Mouse (Mus musculus) CH12.LX (cell line): Measurements from ENCODE around the gene 1700037H04Rik. TPM values are rescaled to one million over a fixed set of nuclear protein-coding genes. Genes with fewer than 3 reads are reported as not detected.

Experiments used
- DNase-seq: peaks from one replicate; pipeline ENCODE4 v3.0.0-alpha.2; 2013; ENCODE audit errors: extremely low read depth
- H3K27ac ChIP-seq: 2 replicates; pipeline ENCODE4 v1.5.1; 2012; ENCODE audit warnings: low read depth, mild to moderate bottlenecking, control low read depth, moderate library complexity; ENCODE audit not compliant: insufficient read depth
- H3K27me3 ChIP-seq: replicated peaks from 2 replicates; pipeline ENCODE3; 2012; ENCODE audit warnings: inconsistent platforms
- H3K36me3 ChIP-seq, 2 experiments: replicated peaks in 1 of 2; 2 replicates each; pipeline versions ENCODE3 to v1.6.1; 2012; ENCODE audit warnings: inconsistent platforms in 1 of 2, low read length in 1 of 2, mild to moderate bottlenecking in 1 of 2, mixed read lengths in 1 of 2, moderate library complexity in 1 of 2; ENCODE audit not compliant: control insufficient read depth in 1 of 2, insufficient read depth in 1 of 2
- H3K4me1 ChIP-seq, 2 experiments: 2 replicates each; pipeline ENCODE4 v1.6.1; 2012; ENCODE audit warnings: inconsistent platforms in 1 of 2, moderate library complexity in 1 of 2; ENCODE audit not compliant: insufficient read depth in 2 of 2, control insufficient read depth in 1 of 2
- H3K4me2 ChIP-seq: 2 replicates; pipeline ENCODE4 v1.6.1; 2012; ENCODE audit warnings: low read depth, mild to moderate bottlenecking, control low read depth; ENCODE audit not compliant: poor library complexity, insufficient read depth, severe bottlenecking
- H3K4me3 ChIP-seq, 3 experiments: fragments of 150-350 bp in 1 of 3; sonication (generic) in 1 of 3; replicated peaks in 1 of 3; 2 replicates each; pipeline versions ENCODE3 to v1.5.1; 2011 to 2012; ENCODE audit warnings: low read depth in 2 of 3, low read length in 2 of 3, mild to moderate bottlenecking in 2 of 3, moderate library complexity in 2 of 3, control low read depth in 1 of 3, improper control_type of control experiment in 1 of 3, inconsistent platforms in 1 of 3, mixed read lengths in 1 of 3; ENCODE audit not compliant: poor library complexity in 1 of 3
- H3K79me2 ChIP-seq: replicated peaks from 2 replicates; pipeline ENCODE4 v1.6.1; 2012; ENCODE audit warnings: mild to moderate bottlenecking, moderate library complexity; ENCODE audit not compliant: control insufficient read depth, poor library complexity, insufficient read depth, severe bottlenecking; ENCODE audit errors: extremely low read depth
- H3K9ac ChIP-seq: 2 replicates; pipeline ENCODE4 v1.6.1; 2012; ENCODE audit warnings: low read depth, mild to moderate bottlenecking, control low read depth, moderate library complexity; ENCODE audit not compliant: insufficient read depth
- H3K9me3 ChIP-seq: replicated peaks from 2 replicates; pipeline ENCODE3; 2012; ENCODE audit warnings: low read length, inconsistent platforms, mixed read lengths
- BHLHE40 ChIP-seq: IDR thresholded peaks from 2 replicates; pipeline ENCODE4 v1.6.1; 2011; ENCODE audit warnings: mild to moderate bottlenecking, low read depth, low read length, improper control_type of control experiment
- CHD1 ChIP-seq: IDR thresholded peaks from 2 replicates; pipeline ENCODE4 v1.6.1; 2012; ENCODE audit warnings: low read depth, low read length, improper control_type of control experiment, inconsistent platforms
- CTCF ChIP-seq, 2 experiments: IDR thresholded peaks in 1 of 2; conservative IDR thresholded peaks in 1 of 2; 2 replicates each; pipeline ENCODE4 v1.5.1; 2011 to 2012; ENCODE audit warnings: low read depth in 2 of 2, low read length in 2 of 2, improper control_type of control experiment in 1 of 2, inconsistent platforms in 1 of 2, mild to moderate bottlenecking in 1 of 2, moderate library complexity in 1 of 2
- E2F4 ChIP-seq: IDR thresholded peaks from 2 replicates; pipeline ENCODE4 v1.6.1; 2011; ENCODE audit warnings: low read depth, low read length, improper control_type of control experiment; ENCODE audit not compliant: insufficient replicate concordance
- ELF1 ChIP-seq: IDR thresholded peaks from 2 replicates; pipeline ENCODE4 v1.6.1; 2014; ENCODE audit warnings: low read depth, mild to moderate bottlenecking, inconsistent platforms, low read length, improper control_type of control experiment
- EP300 ChIP-seq: IDR thresholded peaks from 2 replicates; pipeline ENCODE4 v1.6.1; 2011; ENCODE audit warnings: low read length, improper control_type of control experiment
- ETS1 ChIP-seq: conservative IDR thresholded peaks from 2 replicates; pipeline ENCODE4 v1.6.1; 2012; ENCODE audit warnings: low read depth, mild to moderate bottlenecking, inconsistent platforms, low read length, improper control_type of control experiment, moderate library complexity
- GABPA ChIP-seq: IDR thresholded peaks from 2 replicates; pipeline ENCODE4 v1.6.1; 2012; ENCODE audit warnings: low read depth, low read length, improper control_type of control experiment, inconsistent platforms; ENCODE audit not compliant: insufficient replicate concordance
- JUN ChIP-seq: IDR thresholded peaks from 2 replicates; pipeline ENCODE4 v1.6.1; 2011; ENCODE audit warnings: low read depth, mild to moderate bottlenecking, low read length, improper control_type of control experiment, moderate library complexity; ENCODE audit not compliant: insufficient read depth
- JUND ChIP-seq: conservative IDR thresholded peaks from 2 replicates; pipeline ENCODE4 v1.6.1; 2011; ENCODE audit warnings: low read depth, low read length, improper control_type of control experiment
- KAT2A ChIP-seq: IDR thresholded peaks from 2 replicates; pipeline ENCODE4 v1.6.1; 2012; ENCODE audit warnings: low read length, improper control_type of control experiment, inconsistent platforms; ENCODE audit not compliant: insufficient replicate concordance
- MAFK ChIP-seq: IDR thresholded peaks from 2 replicates; pipeline ENCODE4 v1.6.1; 2011; ENCODE audit warnings: low read length, improper control_type of control experiment; ENCODE audit not compliant: insufficient replicate concordance
- MAZ ChIP-seq: IDR thresholded peaks from 2 replicates; pipeline ENCODE4 v1.6.1; 2012; ENCODE audit warnings: low read depth, mild to moderate bottlenecking, inconsistent platforms, low read length, improper control_type of control experiment, moderate library complexity
- MYC ChIP-seq: IDR thresholded peaks from 2 replicates; pipeline ENCODE4 v1.6.1; 2011; ENCODE audit warnings: low read depth, mild to moderate bottlenecking, improper control_type of control experiment, low read length
- NELFE ChIP-seq: IDR thresholded peaks from 2 replicates; pipeline ENCODE4 v1.6.1; 2011; ENCODE audit warnings: low read depth, low read length, improper control_type of control experiment
- PAX5 ChIP-seq: IDR thresholded peaks from 2 replicates; pipeline ENCODE4 v1.6.1; 2012; ENCODE audit warnings: low read length, inconsistent platforms, mixed read lengths
- POLR2A ChIP-seq: IDR thresholded peaks from 2 replicates; pipeline ENCODE4 v1.6.1; 2011; ENCODE audit warnings: low read depth, mild to moderate bottlenecking, improper control_type of control experiment, low read length
- RAD21 ChIP-seq: IDR thresholded peaks from 2 replicates; pipeline ENCODE4 v1.6.1; 2011; ENCODE audit warnings: low read depth, mild to moderate bottlenecking, low read length, improper control_type of control experiment, moderate library complexity
- SIN3A ChIP-seq: IDR thresholded peaks from 2 replicates; pipeline ENCODE4 v1.6.1; 2012; ENCODE audit warnings: low read length, improper control_type of control experiment, inconsistent platforms
- SMC3 ChIP-seq: IDR thresholded peaks from 2 replicates; pipeline ENCODE4 v1.6.1; 2011; ENCODE audit warnings: low read depth, low read length, improper control_type of control experiment
- TCF12 ChIP-seq: IDR thresholded peaks from 2 replicates; pipeline ENCODE4 v1.6.1; 2014; ENCODE audit warnings: low read depth, mild to moderate bottlenecking, inconsistent platforms, low read length, improper control_type of control experiment
- UBTF ChIP-seq: IDR thresholded peaks from 2 replicates; pipeline ENCODE4 v1.6.1; 2012; ENCODE audit warnings: low read depth, mild to moderate bottlenecking, inconsistent platforms, low read length, improper control_type of control experiment, moderate library complexity
- USF1 ChIP-seq: IDR thresholded peaks from 2 replicates; pipeline ENCODE4 v1.6.1; 2014; ENCODE audit warnings: low read depth, mild to moderate bottlenecking, inconsistent platforms, low read length, improper control_type of control experiment
- USF2 ChIP-seq: conservative IDR thresholded peaks from 2 replicates; pipeline ENCODE4 v1.6.1; 2011; ENCODE audit warnings: low read depth, low read length, improper control_type of control experiment
- ZKSCAN1 ChIP-seq: IDR thresholded peaks from 2 replicates; pipeline ENCODE4 v1.6.1; 2012; ENCODE audit warnings: low read depth, inconsistent platforms, low read length, improper control_type of control experiment, borderline replicate concordance
- ZNF384 ChIP-seq: IDR thresholded peaks from 2 replicates; pipeline ENCODE4 v1.6.1; 2012; ENCODE audit warnings: low read depth, low read length, improper control_type of control experiment, inconsistent platforms
- dilution Hi-C: fragments of 300-500 bp; cut with MboI; formaldehyde crosslinking; loops from 2 replicates; pipeline ENCODE4 v1.14.3; 2020; ENCODE audit warnings: low sequenced_read_pairs; ENCODE audit not compliant: extremely low pct_unique_long_range_greater_than_20kb, extremely low pct_ligation_motif_present
- in situ Hi-C: fragments of 300-500 bp; cut with MboI; formaldehyde crosslinking; loops from 3 replicates; pipeline ENCODE4 v1.14.3; 2019; ENCODE audit warnings: low sequenced_read_pairs, low pct_ligation_motif_present, low pct_unique_long_range_greater_than_20kb, mixed read lengths
- polyA plus RNA-seq: library from polyadenylated mRNA; unstranded; fragments of >175 nt; gene quantifications from 2 replicates; pipeline ENCODE4 v1.2.1, GENCODE M21; 2012; ENCODE audit warnings: low read depth; ENCODE audit not compliant: insufficient read length
- total RNA-seq, 2 experiments: library from RNA; depleted of rRNA; stranded (reverse); fragments of 300-350 nt in 1 of 2; fragments of >200 nt in 1 of 2; gene quantifications; 2 replicates each; pipeline ENCODE4 v1.2.3; 2012 to 2014

1700037H04Rik gene
- total and polyA plus RNA-seq, 3 experiments = 16.0 to 40.0 (median 36.5) TPM

- no peak for DNase-seq
- no peak overlapping the region for H3K4me3 ChIP-seq
- dilution Hi-C loops = no loop called here
- in situ Hi-C loops = no loop called here
- H3K9ac ChIP-seq = no peak overlapping the region
- H3K36me3 ChIP-seq = peaks cover 15 to 55% of the 10 kb centered on the region in 2 experiments
- no peak overlapping the region for H3K27ac ChIP-seq
- H3K4me2 ChIP-seq = no peak overlapping the region
- 0 out of 4 replicates have a peak, but pooled peaks cover 0 to 2% of the 10 kb centered on the region in 2 experiments for H3K4me1 ChIP-seq
- TF ChIP-seq MAFK (no peak), ELF1 (no peak), PAX5 (no peak), USF2 (no peak), CHD1 (no peak), E2F4 (no peak), SMC3 (no peak), MAZ (no peak), JUN (no peak), UBTF (no peak), USF1 (no peak), ZNF384 (no peak), JUND (no peak), EP300 (no peak), GABPA (no peak)
- no peaks in the 10 kb centered on the region for H3K27me3 ChIP-seq
- H3K79me2 ChIP-seq = no peaks in the 10 kb centered on the region
- no peaks in the 10 kb centered on the region for H3K9me3 ChIP-seq
Measured at GRCm38 (mm10) chr2:131140533-131140905, 19.4 kb downstream of the 1700037H04Rik start.

- no peak overlapping the region for H3K27ac ChIP-seq
- DNase-seq = no peak
- no peak overlapping the region for H3K4me3 ChIP-seq
- dilution Hi-C loops = no loop called here
- no peaks in the 10 kb centered on the region for H3K9me3 ChIP-seq
- H3K79me2 ChIP-seq = no peaks in the 10 kb centered on the region
- no peaks in the 10 kb centered on the region for H3K27me3 ChIP-seq
- H3K4me1 ChIP-seq = 0 out of 4 replicates have a peak, but pooled peaks cover 0 to 2% of the 10 kb centered on the region in 2 experiments
- H3K4me2 ChIP-seq = no peak overlapping the region
- TF ChIP-seq MYC (no peak), JUN (no peak), NELFE (no peak), POLR2A (no peak), ETS1 (no peak), KAT2A (no peak), RAD21 (no peak), SIN3A (no peak), CTCF (conservative IDR thresholded peaks at IDR 0.05 in 1 of 2, IDR thresholded peaks at IDR 0.05 in 1 of 2; ENCODE audit: low read depth in 2 of 2, low read length in 2 of 2) (no peak), PAX5 (no peak), E2F4 (no peak), CHD1 (no peak), ZKSCAN1 (no peak), JUND (no peak), MAZ (no peak), TCF12 (no peak), BHLHE40 (no peak), MAFK (no peak)
- in situ Hi-C loops = no loop called here
- no peak overlapping the region for H3K9ac ChIP-seq
- peaks cover 11 to 50% of the 10 kb centered on the region in 2 experiments for H3K36me3 ChIP-seq
Measured at GRCm38 (mm10) chr2:131139886-131140532, 19.9 kb downstream of the 1700037H04Rik start.
